Mouse (Mus musculus) embryonic facial prominence, embryonic 12.5 days (tissue): ENCODE data around the gene Inka2. TPM values are rescaled to one million over a fixed set of nuclear protein-coding genes. Genes with fewer than 3 reads are reported as not detected.

Experiments
- ATAC-seq: fragments of 200-750 bp; cut with Nextera tagmentation; 2 replicates; pipeline ENCODE4 v1.8.0; 2017; ENCODE audit not compliant: insufficient number of reproducible peaks, insufficient read depth, low FRiP score, low TSS enrichment
- H3K27ac ChIP-seq: fragments of 300-500 bp; sonication (generic); 2 replicates; pipeline ENCODE4 v1.5.1; 2016; ENCODE audit warnings: mild to moderate bottlenecking
- H3K27me3 ChIP-seq: fragments of 300-500 bp; sonication (generic); 2 replicates; pipeline ENCODE4 v1.6.1; 2016; ENCODE audit warnings: mild to moderate bottlenecking, moderate library complexity
- H3K36me3 ChIP-seq: fragments of 300-500 bp; sonication (generic); 2 replicates; pipeline ENCODE4 v1.6.1; 2016; ENCODE audit warnings: mild to moderate bottlenecking
- H3K4me1 ChIP-seq: fragments of 300-500 bp; sonication (generic); 2 replicates; pipeline ENCODE4 v1.6.1; 2016
- H3K4me2 ChIP-seq: fragments of 300-500 bp; sonication (generic); replicated peaks from 2 replicates; pipeline ENCODE4 v1.6.1; 2016; ENCODE audit warnings: mild to moderate bottlenecking, moderate library complexity
- H3K4me3 ChIP-seq: fragments of 300-500 bp; sonication (generic); 2 replicates; pipeline ENCODE4 v1.5.1; 2016; ENCODE audit warnings: mild to moderate bottlenecking
- H3K9ac ChIP-seq: fragments of 300-500 bp; sonication (generic); 2 replicates; pipeline ENCODE4 v1.6.1; 2016; ENCODE audit warnings: mild to moderate bottlenecking, moderate library complexity
- H3K9me3 ChIP-seq: fragments of 300-500 bp; sonication (generic); 2 replicates; pipeline ENCODE4 v1.6.1; 2016; ENCODE audit warnings: mild to moderate bottlenecking, moderate library complexity
- WGBS: fragments of 180-500 bp; shearing (Covaris S2); methylation state at CpG from one replicate; pipeline ENCODE4 v1.1.7; 2016; 5-methylcytosine and 5-hydroxymethylcytosine counted together
- polyA plus RNA-seq: library from polyadenylated mRNA; unstranded; fragments of >200 nt; fragmentation: Nextera tagmentation; extraction: Ambion mirVana; gene quantifications from 2 replicates; pipeline ENCODE4 v1.2.1, GENCODE M21; 2016

Gene Inka2
- 2.5 and 3.1 TPM in 2 replicates for polyA plus RNA-seq

DNA sequence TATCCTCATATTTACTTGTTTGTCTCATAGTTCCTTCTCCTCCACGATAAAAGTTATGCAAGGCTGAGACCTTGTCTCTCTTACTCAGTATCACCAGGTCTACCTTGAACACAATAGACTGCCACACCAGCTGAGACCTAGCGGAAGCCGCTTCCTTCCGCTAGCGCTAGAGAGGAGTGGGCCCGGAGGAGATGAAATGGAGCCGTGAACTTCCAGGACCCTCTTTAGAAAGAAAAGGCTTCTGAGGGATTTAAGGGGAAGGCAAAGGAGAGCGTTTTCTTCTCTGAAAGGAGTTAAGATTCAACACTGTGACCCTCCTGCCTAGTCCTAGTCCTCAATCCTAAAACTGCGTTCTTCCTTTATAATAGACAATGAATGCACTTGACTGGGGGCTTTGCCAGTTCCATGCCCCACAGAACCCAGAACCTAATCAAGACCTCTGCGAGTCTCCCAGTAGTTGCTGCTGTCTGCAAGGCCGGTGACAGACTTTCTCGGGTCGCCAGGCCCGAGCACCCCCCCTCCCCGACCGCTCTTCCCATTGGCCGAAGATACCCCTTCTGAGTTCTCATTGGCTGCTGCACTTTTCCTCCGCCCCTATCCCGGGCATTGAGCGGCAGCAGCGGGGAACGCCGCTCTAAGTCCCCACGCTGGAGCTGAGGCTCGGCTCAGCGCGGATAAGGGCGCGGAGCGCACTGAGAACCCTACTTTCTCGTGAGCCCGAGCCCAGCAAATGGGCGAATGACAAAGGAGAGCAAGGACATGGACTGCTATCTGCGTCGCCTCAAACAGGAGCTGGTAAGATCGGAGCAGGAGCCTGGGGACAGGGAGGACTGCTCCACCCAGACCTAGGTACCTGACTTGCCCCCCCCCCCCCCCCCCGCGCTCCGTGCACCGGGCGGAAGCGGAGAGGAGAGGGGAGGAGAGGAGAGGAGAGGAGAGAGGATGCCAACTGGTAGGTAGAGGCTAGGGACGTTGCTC lies at the start of gene Inka2:
Gene Inka2 (plus strand): TSS at position 569 of the 978 bp plus-strand sequence.
- H3K9ac ChIP-seq: peak within 1 kb of the TSS; percentile 63
- H3K4me1 ChIP-seq: peaks cover 17% of the 10 kb centered on the region
- H3K4me2 ChIP-seq: peak within 1 kb of the TSS; percentile 100
- peak; percentile 94 for ATAC-seq
- peaks cover 37% of the 10 kb centered on the region for H3K27me3 ChIP-seq
- no peaks in the 10 kb centered on the region for H3K9me3 ChIP-seq
- H3K4me3 ChIP-seq: peak within 1 kb of the TSS; percentile 55
- H3K27ac ChIP-seq: no peak within 1 kb of the TSS; the same call in 1 of the 2 replicates
- 4% methylated on average over 37 of the region's 43 CpGs for WGBS
- no peaks in the 10 kb centered on the region for H3K36me3 ChIP-seq

DNA sequence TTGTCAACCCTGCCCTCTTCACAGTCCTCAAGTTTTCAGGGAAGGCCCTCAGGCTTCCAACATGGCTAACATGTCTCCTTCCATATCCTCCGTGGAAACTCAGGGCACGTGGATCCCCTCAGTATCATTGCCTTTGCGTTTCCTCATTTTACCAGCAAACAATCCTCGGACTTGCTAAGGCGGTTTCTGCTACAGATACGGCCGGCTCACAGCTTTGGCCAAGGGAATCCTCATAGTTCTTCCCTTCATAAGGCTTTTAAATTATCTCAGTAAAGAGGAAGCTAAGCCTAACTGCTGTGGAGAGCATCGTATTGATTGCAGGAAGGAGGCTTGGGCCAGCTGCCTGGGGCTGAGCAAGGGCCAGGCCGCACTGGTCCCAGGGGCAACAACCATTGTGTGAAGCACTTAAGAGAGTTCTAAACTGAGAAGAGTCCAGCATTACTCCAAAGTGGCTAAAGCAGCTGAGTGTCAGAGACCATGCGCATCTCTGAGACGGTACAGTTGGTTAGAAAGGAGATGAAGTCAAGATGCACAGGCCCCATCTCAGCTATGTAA lies 49.3 kb upstream of the Inka2 start:
- Histone ChIP-seq H3K27ac (no peak overlapping the region), H3K4me1 (no peaks in the 10 kb centered on the region), H3K36me3 (no peaks in the 10 kb centered on the region), H3K4me2 (no peak overlapping the region), H3K27me3 (no peaks in the 10 kb centered on the region), H3K9me3 (no peaks in the 10 kb centered on the region), H3K9ac (no peak overlapping the region), H3K4me3 (no peak overlapping the region)
- 87% methylated on average over 11 of the region's 11 CpGs for WGBS
- ATAC-seq: no peak

DNA sequence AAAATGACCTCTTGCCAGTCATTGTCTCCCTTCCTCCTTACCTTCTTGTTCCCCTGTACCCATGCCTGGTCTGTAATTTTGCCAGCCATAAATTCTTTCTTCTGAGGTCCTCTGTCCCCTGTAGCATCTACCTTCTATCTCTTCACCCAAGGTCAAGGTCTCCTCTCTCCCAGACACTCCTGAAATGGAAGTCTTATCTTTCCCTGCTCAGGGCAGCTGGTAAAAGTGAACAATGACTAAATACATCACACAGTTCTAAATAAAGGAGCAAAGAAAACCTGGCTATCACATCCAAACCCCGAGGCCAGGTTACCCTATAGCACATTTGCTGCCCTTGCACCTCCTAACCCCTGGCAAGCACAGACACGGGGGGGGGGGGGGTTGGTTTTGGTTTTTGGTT lies 43.9 kb upstream of the Inka2 start:
- Histone ChIP-seq H3K9ac (no peak overlapping the region), H3K27ac (no peak overlapping the region), H3K36me3 (no peaks in the 10 kb centered on the region), H3K9me3 (no peaks in the 10 kb centered on the region), H3K4me2 (no peak overlapping the region), H3K27me3 (no peaks in the 10 kb centered on the region), H3K4me3 (no peak overlapping the region), H3K4me1 (no peaks in the 10 kb centered on the region)
- WGBS: 52% methylated on average over 2 of the region's 2 CpGs
- ATAC-seq: no peak

DNA sequence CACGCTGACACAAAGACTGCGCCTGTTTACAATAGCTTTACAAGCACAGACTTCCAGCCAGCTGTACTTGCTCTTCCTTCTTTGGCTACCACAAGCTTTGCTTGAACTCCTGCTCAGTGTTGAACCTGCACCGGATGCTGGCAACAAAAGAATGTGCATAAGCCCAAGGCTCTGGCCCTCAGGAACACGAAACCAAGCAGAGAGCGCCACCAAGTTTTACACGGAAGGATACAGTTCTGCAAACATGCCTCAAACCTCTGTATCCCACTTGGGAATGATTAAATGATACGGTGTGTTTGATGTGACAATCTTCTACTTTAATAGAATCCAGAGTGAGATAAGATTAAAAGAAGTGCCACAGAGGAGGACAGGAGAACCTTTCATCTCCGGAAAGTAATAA lies 41.4 kb upstream of the Inka2 start:
- no peaks in the 10 kb centered on the region for H3K4me1 ChIP-seq
- no peaks in the 10 kb centered on the region for H3K36me3 ChIP-seq
- H3K27me3 ChIP-seq: no peaks in the 10 kb centered on the region
- H3K4me2 ChIP-seq: no peak overlapping the region
- ATAC-seq: no peak
- H3K9ac ChIP-seq: no peak overlapping the region
- no peak overlapping the region for H3K4me3 ChIP-seq
- H3K9me3 ChIP-seq: no peaks in the 10 kb centered on the region
- no peak overlapping the region for H3K27ac ChIP-seq
- 69% methylated on average over 8 of the region's 8 CpGs for whole genome bisulfite sequencing

DNA sequence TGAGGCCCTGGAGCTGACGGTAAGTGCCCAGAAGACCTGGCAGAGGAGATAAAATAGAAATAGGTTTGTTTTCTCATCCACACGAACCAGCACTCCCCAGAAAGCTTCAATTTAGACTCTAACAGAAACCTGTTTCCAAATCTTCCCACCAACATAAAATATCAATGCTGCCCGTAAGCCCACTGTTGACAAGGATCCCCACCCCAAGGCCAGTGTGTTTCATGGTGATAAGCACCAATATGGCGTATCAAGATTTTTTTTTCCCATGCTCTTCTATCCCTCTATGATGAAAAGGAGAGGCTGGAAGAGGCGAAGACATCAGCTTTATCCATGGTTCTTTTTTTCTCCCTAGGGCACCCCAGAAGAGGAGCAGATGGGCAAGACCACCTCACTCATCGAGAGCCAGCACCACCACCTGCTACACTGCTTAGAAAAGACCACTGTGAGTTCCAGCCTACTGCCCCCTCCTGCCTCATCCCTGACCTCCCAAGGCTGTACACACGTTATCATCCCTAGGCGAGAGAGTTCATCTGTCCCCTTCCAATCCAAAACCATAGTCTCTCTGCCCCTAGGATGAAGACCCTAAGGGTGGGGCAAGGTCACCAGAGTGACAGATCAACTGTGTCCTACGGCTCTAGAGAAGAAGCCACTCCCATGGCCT lies 39.2 kb upstream of the Inka2 start:
- ATAC-seq: no peak
- WGBS: 81% methylated on average over 9 of the region's 9 CpGs
- no peaks in the 10 kb centered on the region for H3K4me1 ChIP-seq
- no peaks in the 10 kb centered on the region for H3K9me3 ChIP-seq
- H3K27ac ChIP-seq: no peak overlapping the region
- no peak overlapping the region for H3K4me3 ChIP-seq
- no peaks in the 10 kb centered on the region for H3K36me3 ChIP-seq
- H3K27me3 ChIP-seq: no peaks in the 10 kb centered on the region
- no peak overlapping the region for H3K4me2 ChIP-seq
- H3K9ac ChIP-seq: no peak overlapping the region

DNA sequence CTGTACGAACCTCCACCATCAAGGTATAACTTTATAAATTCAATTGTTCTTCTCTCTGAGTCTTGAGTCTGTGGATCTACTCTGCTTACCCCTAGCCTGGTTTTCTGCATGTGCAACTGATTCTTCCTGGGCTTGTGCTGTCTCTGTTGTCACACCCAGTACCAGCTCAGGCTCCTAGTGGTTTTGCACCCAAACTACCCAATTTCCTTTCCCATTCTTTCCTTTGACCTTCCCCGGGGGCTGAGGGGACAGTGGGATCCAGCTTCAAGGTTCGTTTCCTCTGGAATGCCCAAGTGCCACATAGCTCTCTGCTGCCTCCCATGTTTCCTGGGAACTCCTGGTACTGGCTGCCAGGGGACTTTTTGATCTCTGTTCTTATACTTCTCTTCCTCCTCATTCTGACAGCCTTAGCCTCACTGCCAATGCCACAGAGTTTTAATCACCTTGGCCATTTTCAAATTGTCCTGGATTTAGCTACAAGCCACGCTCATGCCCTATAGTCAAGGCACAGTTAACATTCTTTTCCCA lies 37.3 kb upstream of the Inka2 start:
- Histone ChIP-seq H3K4me2 (no peak overlapping the region), H3K27ac (no peak overlapping the region), H3K27me3 (no peaks in the 10 kb centered on the region), H3K9me3 (no peaks in the 10 kb centered on the region), H3K9ac (no peak overlapping the region), H3K4me3 (no peak overlapping the region), H3K4me1 (no peaks in the 10 kb centered on the region), H3K36me3 (no peaks in the 10 kb centered on the region)
- 58% methylated on average over 4 of the region's 4 CpGs for WGBS
- no peak for ATAC-seq

DNA sequence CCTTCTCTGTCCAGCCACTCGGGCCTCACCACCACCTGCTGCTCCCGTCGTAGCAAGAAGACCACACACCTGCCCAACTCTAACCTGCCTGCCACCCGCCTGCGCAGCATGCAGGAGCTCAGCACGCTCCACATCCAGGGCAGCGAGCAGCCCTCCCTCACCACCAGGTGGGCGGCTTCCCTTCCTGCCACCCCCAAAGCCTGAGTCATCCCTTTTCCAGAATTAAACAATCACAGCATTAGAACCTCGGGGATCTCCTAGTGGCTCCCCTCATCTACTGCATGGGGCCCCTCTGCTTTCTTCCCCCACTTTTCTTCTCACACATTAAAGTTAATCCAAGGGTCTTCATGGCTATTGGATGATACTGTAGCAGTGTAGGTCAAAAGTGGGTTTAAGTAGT lies 36.2 kb upstream of the Inka2 start:
- H3K9ac ChIP-seq: no peak overlapping the region
- no peaks in the 10 kb centered on the region for H3K9me3 ChIP-seq
- 39% methylated on average over 9 of the region's 9 CpGs for WGBS
- H3K4me1 ChIP-seq: no peaks in the 10 kb centered on the region
- no peak overlapping the region for H3K27ac ChIP-seq
- no peaks in the 10 kb centered on the region for H3K27me3 ChIP-seq
- H3K4me2 ChIP-seq: no peak overlapping the region
- no peaks in the 10 kb centered on the region for H3K36me3 ChIP-seq
- no peak for ATAC-seq
- no peak overlapping the region for H3K4me3 ChIP-seq

DNA sequence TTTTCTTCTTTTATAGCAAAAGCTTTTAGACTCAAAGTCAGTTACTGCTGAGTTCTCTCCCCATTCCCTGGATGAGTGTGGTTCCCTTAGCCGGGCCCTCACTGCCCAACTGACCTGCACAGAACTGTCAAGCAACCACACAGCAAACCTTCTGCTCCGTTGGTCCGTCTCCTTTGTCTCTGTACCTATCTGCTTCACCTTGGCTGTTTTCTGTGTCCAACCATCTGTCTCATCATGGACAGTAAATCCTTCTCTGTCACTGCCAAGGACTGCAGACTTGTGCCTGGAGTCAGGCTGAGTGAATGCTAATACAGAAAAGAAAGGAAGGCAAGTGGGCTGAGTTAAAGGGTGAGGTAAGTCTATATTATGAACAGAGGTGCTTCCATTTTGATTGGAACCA lies 34.6 kb upstream of the Inka2 start:
- H3K9ac ChIP-seq: no peak overlapping the region

DNA sequence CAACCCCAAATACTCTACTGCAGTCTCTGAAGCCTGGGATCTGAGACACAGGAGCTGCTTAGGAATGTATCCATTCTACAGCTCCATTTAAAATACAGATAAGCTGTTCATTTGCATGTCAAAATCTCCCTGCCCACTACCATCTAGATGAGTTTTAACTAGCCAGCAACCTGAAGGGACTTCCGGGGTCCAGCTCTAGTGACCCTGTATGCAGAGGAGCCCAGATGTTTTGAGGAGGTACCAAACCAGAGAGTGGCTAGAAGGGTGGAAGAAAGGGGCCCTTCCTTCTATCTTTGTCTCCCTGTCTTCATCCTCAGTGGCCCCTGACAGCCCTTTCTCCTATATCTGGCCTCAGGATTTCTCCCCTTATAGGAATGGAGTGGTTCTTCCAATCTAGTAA lies 33.6 kb upstream of the Inka2 start:
- WGBS: 80% methylated on average over 1 of the region's 1 CpGs
- H3K4me2 ChIP-seq: no peak overlapping the region
- no peak overlapping the region for H3K4me3 ChIP-seq
- ATAC-seq: no peak
- no peaks in the 10 kb centered on the region for H3K4me1 ChIP-seq
- no peaks in the 10 kb centered on the region for H3K36me3 ChIP-seq
- no peaks in the 10 kb centered on the region for H3K27me3 ChIP-seq
- no peak overlapping the region for H3K27ac ChIP-seq
- H3K9me3 ChIP-seq: no peaks in the 10 kb centered on the region
- H3K9ac ChIP-seq: no peak overlapping the region

More for the DNA sequence above, 34.6 kb upstream of the Inka2 start:
- 90% methylated on average over 3 of the region's 3 CpGs for WGBS
- Histone ChIP-seq H3K9me3 (no peaks in the 10 kb centered on the region), H3K36me3 (no peaks in the 10 kb centered on the region), H3K4me1 (no peaks in the 10 kb centered on the region), H3K4me2 (no peak overlapping the region), H3K4me3 (no peak overlapping the region), H3K27me3 (no peaks in the 10 kb centered on the region), H3K27ac (no peak overlapping the region)
- ATAC-seq: no peak

DNA sequence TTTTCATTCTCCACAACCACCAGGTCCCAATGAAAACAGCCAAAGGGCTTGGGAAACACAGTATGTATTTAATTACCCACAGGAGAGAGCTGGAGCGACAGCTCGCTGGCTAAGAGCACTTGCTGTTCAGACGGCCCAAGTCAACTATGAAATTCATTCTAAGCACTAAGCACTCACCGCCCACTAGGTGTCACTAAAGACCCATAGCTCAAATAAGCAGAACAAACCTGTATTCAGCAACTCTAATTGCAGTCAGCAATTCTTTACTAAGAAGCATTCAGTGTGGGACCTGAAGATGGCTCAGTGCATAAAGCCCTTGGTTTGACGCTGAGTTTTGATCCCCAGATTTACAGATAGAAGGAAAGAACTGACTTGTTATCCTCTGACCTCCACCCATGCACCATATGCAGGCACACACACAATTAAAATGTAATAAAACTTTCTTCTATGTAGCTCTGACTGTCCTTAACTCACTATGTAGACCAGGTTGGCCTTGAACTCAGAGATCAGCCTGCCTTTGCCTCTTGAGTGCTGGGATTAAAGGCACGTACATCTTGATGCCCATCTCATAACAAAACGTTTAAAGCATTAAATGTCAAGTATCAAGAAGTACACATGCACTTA lies 29.7 kb upstream of the Inka2 start:
- Histone ChIP-seq H3K9ac (no peak overlapping the region), H3K9me3 (no peaks in the 10 kb centered on the region), H3K36me3 (peaks cover 23% of the 10 kb centered on the region), H3K4me3 (no peak overlapping the region), H3K27me3 (no peaks in the 10 kb centered on the region), H3K4me1 (no peaks in the 10 kb centered on the region), H3K27ac (no peak overlapping the region), H3K4me2 (no peak overlapping the region)
- peak; percentile 22; the same call in 1 of the 2 replicates for ATAC-seq
- WGBS: 16% methylated on average over 7 of the region's 7 CpGs

DNA sequence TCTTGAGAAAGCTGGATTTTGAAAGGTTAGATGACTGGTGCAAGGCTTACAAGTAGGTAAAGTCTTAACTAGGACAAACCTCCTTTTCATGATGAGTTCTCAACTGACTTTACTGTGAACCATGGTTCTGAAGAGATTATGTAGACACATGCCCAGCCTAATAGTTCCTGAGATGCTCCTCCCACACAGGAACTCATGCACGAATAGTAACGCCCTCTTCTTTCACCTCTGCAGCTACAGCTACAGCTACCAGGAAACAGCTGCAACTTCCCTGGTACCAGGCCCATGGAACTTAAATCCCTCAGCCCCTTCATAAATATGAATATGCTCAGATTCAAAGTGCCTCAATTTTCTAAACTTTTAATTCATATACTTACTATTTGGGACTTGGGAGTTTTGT lies 28.5 kb upstream of the Inka2 start:
- peaks cover 29% of the 10 kb centered on the region for H3K36me3 ChIP-seq
- no peak overlapping the region for H3K9ac ChIP-seq
- H3K4me1 ChIP-seq: no peaks in the 10 kb centered on the region
- 44% methylated on average over 2 of the region's 2 CpGs for WGBS
- no peak overlapping the region for H3K27ac ChIP-seq
- no peaks in the 10 kb centered on the region for H3K9me3 ChIP-seq
- no peaks in the 10 kb centered on the region for H3K27me3 ChIP-seq
- no peak overlapping the region for H3K4me3 ChIP-seq
- no peak for ATAC-seq
- H3K4me2 ChIP-seq: no peak overlapping the region
